Mouse (Mus musculus): ENCODE data around the gene Ormdl2. TPM values are rescaled to one million over a fixed set of nuclear protein-coding genes. Genes with fewer than 3 reads are reported as not detected.
A peak's percentile ranks its signal among the peaks of the same experiment; 100 is the strongest.

Ormdl2 gene
- polyA plus RNA-seq (2015; fragmentation: Nextera tagmentation; extraction: Ambion mirVana) = 92.8 and 95.7 TPM in 2 replicates

DNA sequence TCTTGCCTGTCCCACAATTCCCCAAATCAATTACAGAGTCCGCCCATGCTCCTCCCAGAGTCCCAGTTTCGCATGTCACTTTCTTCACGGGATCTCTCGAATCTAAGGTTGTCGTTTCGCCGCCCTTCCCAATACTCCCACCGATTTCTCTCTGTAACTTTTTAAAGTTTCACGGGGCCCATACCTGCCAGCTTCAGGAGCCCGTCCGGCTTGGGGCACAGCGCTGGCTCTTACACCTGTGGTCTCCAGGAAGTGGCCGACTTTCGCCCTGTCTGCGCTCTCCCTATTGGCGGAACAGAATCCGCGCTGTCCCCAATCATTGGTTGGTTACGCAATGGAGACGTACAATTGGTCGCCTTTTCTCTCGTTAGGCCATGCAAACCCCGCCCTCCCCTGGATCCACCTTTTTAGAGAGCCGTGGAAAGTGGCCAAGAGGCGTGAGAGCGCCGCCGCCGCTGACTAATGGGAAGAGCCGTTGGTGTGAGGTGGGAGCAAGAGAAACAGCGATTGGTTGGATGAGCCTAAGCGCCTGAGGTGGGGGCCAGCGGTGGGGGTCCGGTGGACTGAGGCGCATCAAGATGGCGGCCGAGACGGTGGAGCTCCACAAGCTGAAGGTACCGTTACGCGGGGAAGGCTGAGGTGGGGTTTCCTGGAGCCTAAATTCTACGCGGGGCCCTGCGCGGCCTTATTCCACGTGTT is at the start of gene Ormdl2:
Gene Ormdl2 (minus strand): TSS at position 288 of the 699 bp plus-strand sequence.
- H3K36me3 ChIP-seq = peaks cover 17% of the 10 kb centered on the region
- peak within 1 kb of the TSS; percentile 91 for H3K4me3 ChIP-seq (replicated peaks)
- no peaks in the 10 kb centered on the region for H3K9me3 ChIP-seq
- peak; percentile 99 for ATAC-seq (ENCODE audit: insufficient read depth, low FRiP score, low read depth)
- WGBS = under 1% methylated on average over 46 of the region's 46 CpGs
- H3K9ac ChIP-seq = peak within 1 kb of the TSS; percentile 80
- H3K27me3 ChIP-seq (replicated peaks) = no peaks in the 10 kb centered on the region
- peaks cover 4% of the 10 kb centered on the region; the same call in 1 of the 2 replicates for H3K4me1 ChIP-seq
- H3K27ac ChIP-seq = peak within 1 kb of the TSS; percentile 60; the same call in 1 of the 2 replicates
- peak within 1 kb of the TSS; percentile 61 for H3K4me2 ChIP-seq

DNA sequence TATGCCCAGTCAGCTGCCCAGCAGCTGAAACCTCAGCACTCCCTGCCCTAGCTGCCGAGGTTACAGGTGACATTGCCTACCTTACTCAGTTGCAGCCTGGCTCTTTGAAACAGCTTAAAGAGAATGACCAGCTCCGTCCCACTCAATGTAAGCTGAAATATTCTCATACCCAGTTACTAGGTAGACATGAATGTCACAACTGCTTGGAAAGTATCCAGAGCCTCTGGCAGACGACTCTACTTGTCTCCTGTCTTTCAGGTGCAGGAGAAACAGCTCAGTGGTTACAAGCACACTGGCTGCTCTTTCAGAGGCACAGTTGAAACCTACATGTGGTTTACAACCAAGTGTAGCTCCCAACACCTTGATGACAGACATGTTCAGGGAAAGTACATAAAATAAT is 48.9 kb upstream of the Ormdl2 start:
- Histone ChIP-seq H3K36me3 (peaks cover 15% of the 10 kb centered on the region; the same call in 1 of the 2 replicates), H3K4me1 (no peaks in the 10 kb centered on the region), H3K27me3 (replicated peaks) (no peaks in the 10 kb centered on the region), H3K9me3 (no peaks in the 10 kb centered on the region), H3K9ac (no peak overlapping the region), H3K4me2 (no peak overlapping the region), H3K4me3 (replicated peaks) (no peak overlapping the region), H3K27ac (no peak overlapping the region)
- no peak for ATAC-seq (ENCODE audit: insufficient read depth, low FRiP score, low read depth)
- WGBS = 92% methylated on average over 3 of the region's 3 CpGs

DNA sequence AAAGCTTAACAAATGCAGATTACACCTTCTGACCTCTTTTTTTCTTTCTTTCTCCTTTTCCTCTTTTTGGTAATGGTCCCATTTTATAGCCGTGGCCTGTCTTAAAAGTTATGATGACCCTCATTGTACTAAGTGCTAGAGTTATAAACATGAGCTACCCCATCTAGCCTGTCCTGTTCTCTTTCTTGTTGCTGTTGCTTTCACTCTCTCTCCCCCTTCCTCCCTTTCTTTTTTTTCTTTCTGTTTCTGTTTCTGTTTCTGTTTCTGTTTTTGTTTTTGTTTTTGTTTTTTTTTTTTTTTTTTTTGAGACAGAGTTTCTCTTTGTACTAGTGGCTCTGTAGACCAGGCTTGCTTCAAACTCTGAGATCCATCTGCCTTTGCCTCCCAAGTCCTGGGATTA is 45.1 kb upstream of the Ormdl2 start:
- no peak overlapping the region for H3K4me3 ChIP-seq (replicated peaks)
- H3K9ac ChIP-seq = no peak overlapping the region
- H3K36me3 ChIP-seq = peaks cover 9% of the 10 kb centered on the region; the same call in 1 of the 2 replicates
- no peaks in the 10 kb centered on the region for H3K27me3 ChIP-seq (replicated peaks)
- ATAC-seq (ENCODE audit: insufficient read depth, low FRiP score, low read depth) = no peak
- no peak overlapping the region for H3K27ac ChIP-seq
- no peak overlapping the region for H3K4me2 ChIP-seq
- no peaks in the 10 kb centered on the region for H3K4me1 ChIP-seq
- WGBS = 88% methylated on average over 1 of the region's 1 CpGs
- no peaks in the 10 kb centered on the region for H3K9me3 ChIP-seq

DNA sequence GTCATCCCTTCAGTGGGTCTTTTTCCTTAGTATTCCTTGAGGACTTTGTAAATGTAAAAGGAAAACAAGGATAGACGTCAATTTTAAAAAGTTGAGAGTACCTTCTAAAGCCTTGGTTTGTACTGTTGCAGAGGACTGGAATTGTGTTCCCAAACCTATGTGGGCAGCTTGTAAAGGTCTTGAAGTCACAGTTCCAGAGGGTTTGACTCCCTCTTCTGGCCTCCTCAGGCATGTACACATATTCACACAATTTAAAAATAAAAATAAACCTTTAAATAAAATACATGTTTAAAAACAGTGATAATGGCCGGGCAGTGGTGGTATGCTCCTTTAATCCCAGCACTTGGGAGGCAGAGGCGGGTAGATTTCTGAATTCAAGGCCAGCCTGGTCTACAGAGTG is 44.6 kb upstream of the Ormdl2 start:
- Histone ChIP-seq H3K27me3 (replicated peaks) (no peaks in the 10 kb centered on the region), H3K36me3 (peaks cover 9% of the 10 kb centered on the region; the same call in 1 of the 2 replicates), H3K27ac (no peak overlapping the region), H3K4me1 (no peaks in the 10 kb centered on the region), H3K4me3 (replicated peaks) (no peak overlapping the region), H3K9me3 (no peaks in the 10 kb centered on the region), H3K4me2 (no peak overlapping the region), H3K9ac (no peak overlapping the region)
- no peak for ATAC-seq (ENCODE audit: insufficient read depth, low FRiP score, low read depth)
- 87% methylated on average over 3 of the region's 3 CpGs for WGBS

DNA sequence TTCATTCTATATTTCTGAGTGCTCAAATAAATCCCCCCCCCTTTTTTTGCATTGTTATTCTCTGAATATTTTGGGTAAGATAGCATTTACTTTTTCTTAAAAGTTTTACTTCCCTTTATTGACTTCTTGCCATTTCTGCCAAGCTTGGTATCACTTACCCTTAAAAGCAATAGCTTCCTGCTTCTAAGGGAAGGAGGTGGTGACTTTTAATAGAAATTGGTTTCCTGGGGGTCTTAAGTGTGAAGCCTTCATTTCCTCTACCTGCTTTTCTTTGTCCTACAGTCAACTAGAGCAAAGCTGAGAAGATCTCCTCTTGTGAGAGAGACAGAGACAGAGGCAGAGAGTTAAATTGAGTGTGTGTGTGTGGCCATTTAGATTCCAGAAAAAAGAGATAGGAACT is 39.7 kb upstream of the Ormdl2 start:
- no peaks in the 10 kb centered on the region for H3K4me1 ChIP-seq

DNA sequence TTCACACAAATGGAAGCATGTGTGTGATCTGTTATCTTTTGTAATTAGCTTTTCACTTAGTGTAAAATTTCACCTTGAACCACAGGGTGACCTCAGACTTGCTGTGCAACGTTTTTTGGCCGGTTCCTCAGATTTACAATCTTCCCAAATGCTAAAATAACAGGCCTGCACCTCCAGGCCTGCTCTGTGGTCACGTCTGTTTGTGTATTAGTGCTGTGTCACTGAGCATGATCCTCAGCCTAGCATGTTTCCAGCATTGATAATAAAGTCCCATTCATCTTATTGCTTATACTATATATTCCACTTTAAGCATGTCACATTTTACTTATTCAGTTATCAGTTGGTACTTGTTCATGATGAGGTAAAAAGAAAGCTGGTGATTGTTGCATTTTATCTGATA is 28.9 kb upstream of the Ormdl2 start:
- peaks cover 16% of the 10 kb centered on the region for H3K36me3 ChIP-seq

More for the DNA sequence above, 39.7 kb upstream of the Ormdl2 start:
- Histone ChIP-seq H3K27ac (no peak overlapping the region), H3K4me2 (no peak overlapping the region), H3K36me3 (peaks cover 13% of the 10 kb centered on the region; the same call in 1 of the 2 replicates), H3K9me3 (no peaks in the 10 kb centered on the region), H3K4me3 (replicated peaks) (no peak overlapping the region), H3K27me3 (replicated peaks) (no peaks in the 10 kb centered on the region), H3K9ac (no peak overlapping the region)
- no peak for ATAC-seq (ENCODE audit: insufficient read depth, low FRiP score, low read depth)

DNA sequence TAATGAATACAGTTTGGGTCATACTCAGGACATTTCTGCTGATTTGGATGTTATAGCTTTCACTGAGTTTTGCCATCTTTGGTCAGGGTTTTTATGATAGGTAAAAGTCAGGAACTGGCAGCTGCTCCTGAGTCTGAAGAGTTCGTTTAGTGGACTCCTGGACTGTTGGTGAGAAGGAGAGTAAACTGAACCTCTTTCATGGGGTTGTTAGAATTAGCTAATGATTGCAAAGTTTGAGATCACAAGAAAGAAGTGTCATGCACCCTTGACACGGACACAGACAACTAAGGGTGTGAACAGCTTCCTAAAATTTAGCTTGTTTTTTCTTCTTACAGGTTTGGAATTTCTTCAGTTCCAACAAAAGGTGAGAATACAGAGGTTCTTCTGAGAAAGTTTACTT is 27.0 kb upstream of the Ormdl2 start:
- H3K9ac ChIP-seq = no peak overlapping the region
- no peak for ATAC-seq (ENCODE audit: insufficient read depth, low FRiP score, low read depth)
- no peaks in the 10 kb centered on the region for H3K9me3 ChIP-seq
- no peak overlapping the region for H3K4me3 ChIP-seq (replicated peaks)
- 64% methylated on average over 2 of the region's 2 CpGs for WGBS
- no peaks in the 10 kb centered on the region for H3K27me3 ChIP-seq (replicated peaks)
- H3K4me1 ChIP-seq = no peaks in the 10 kb centered on the region
- no peak overlapping the region for H3K4me2 ChIP-seq
- no peak overlapping the region for H3K27ac ChIP-seq
- peaks cover 17% of the 10 kb centered on the region for H3K36me3 ChIP-seq

More for the DNA sequence above, 28.9 kb upstream of the Ormdl2 start:
- WGBS = 73% methylated on average over 3 of the region's 3 CpGs
- Histone ChIP-seq H3K4me2 (no peak overlapping the region), H3K9me3 (no peaks in the 10 kb centered on the region), H3K27me3 (replicated peaks) (no peaks in the 10 kb centered on the region), H3K9ac (no peak overlapping the region), H3K27ac (no peak overlapping the region), H3K4me3 (replicated peaks) (no peak overlapping the region), H3K4me1 (no peaks in the 10 kb centered on the region)
- no peak for ATAC-seq (ENCODE audit: insufficient read depth, low FRiP score, low read depth)

DNA sequence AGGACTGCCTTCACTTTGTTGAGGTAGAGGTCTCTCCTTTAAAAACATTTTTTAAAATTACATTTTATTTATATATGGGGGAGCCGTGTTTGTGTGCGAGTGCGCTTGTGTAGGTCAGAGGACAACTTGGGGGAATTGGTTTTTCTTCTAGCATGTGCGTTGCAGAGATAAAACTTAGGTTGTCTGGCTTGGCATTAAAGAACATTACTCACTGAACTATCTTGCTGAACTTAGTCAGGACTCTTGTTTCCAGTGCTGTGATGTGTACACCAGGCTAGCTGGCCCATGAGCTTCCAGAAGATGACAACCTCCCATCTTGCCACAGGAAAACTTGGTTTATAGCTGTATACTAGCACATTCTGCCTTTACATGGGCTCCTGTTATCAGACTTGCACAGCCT is 25.2 kb upstream of the Ormdl2 start:
- 93% methylated on average over 4 of the region's 4 CpGs for WGBS
- no peak overlapping the region for H3K9ac ChIP-seq
- no peaks in the 10 kb centered on the region for H3K4me1 ChIP-seq
- H3K27me3 ChIP-seq (replicated peaks) = no peaks in the 10 kb centered on the region
- H3K9me3 ChIP-seq = no peaks in the 10 kb centered on the region
- H3K27ac ChIP-seq = no peak overlapping the region
- H3K4me3 ChIP-seq (replicated peaks) = no peak overlapping the region
- ATAC-seq (ENCODE audit: insufficient read depth, low FRiP score, low read depth) = no peak
- no peak overlapping the region for H3K4me2 ChIP-seq
- peaks cover 19% of the 10 kb centered on the region for H3K36me3 ChIP-seq

DNA sequence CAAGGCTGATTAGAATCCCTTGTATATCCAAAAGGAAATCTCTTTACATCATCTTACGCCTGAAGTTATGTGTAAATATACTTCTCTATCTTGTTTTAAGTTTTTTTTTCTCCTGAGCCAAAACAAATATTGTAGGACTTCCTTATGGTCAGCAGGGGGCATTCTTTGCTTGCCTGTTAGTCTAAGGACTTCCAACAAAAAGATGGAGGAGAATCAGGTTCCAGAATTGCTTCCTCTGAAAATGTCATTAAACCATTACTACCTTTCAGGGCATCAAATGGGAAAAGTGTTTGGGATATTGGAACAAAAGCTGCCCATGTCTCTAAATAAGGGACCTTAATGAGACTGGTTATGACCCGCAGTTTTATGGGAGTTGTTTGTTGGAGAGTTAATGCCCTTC is 24.1 kb upstream of the Ormdl2 start:
- H3K27ac ChIP-seq = no peak overlapping the region
- no peaks in the 10 kb centered on the region for H3K27me3 ChIP-seq (replicated peaks)
- H3K9me3 ChIP-seq = no peaks in the 10 kb centered on the region
- 64% methylated on average over 2 of the region's 2 CpGs for WGBS
- ATAC-seq (ENCODE audit: insufficient read depth, low FRiP score, low read depth) = no peak
- H3K4me1 ChIP-seq = no peaks in the 10 kb centered on the region
- peaks cover 25% of the 10 kb centered on the region for H3K36me3 ChIP-seq
- H3K9ac ChIP-seq = no peak overlapping the region
- H3K4me3 ChIP-seq (replicated peaks) = no peak overlapping the region
- no peak overlapping the region for H3K4me2 ChIP-seq

DNA sequence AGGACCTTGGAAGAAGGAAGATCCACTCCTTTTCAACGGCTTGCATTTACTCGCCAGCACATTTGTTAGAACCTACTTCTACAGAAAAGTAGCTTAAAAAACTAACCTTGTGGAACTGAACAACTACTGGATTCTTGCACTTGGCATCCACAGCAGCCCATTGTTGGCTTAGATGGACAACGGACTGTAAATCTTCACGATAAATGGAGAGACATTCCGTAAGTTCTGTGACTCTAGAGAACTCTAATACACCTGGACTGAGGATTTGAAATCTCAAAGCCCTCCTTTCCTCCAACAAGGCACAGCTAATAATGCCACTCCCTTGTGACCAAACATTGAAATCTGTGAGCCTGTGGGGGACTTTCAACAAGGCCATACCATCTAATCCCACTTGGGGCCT is 21.8 kb upstream of the Ormdl2 start:
- no peaks in the 10 kb centered on the region for H3K4me1 ChIP-seq
- no peaks in the 10 kb centered on the region for H3K9me3 ChIP-seq
- H3K36me3 ChIP-seq = peaks cover 26% of the 10 kb centered on the region
- 85% methylated on average over 5 of the region's 5 CpGs for WGBS
- H3K27me3 ChIP-seq (replicated peaks) = no peaks in the 10 kb centered on the region
- no peak for ATAC-seq (ENCODE audit: insufficient read depth, low FRiP score, low read depth)
- no peak overlapping the region for H3K27ac ChIP-seq
- no peak overlapping the region for H3K4me3 ChIP-seq (replicated peaks)
- no peak overlapping the region for H3K4me2 ChIP-seq
- no peak overlapping the region for H3K9ac ChIP-seq

DNA sequence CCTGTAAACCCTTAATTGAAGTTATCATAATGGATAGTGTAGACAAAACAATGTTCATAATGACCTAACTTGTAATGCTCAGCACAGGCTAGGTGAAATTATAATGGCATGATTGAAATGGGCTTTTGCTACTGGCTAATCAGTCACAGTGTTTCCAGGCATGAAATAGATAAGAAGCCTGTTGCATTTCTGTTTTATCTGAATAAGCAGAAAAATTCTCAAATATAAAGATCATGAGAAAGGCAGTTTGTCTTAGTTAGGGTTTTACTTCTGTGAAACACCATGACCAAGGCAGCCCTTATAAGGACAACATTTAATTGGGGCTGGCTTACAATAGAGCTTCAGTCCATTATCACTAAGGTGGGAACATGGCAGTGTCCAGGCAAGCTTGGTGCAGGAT is 19.2 kb upstream of the Ormdl2 start:
- Histone ChIP-seq H3K4me2 (no peak overlapping the region), H3K27ac (no peak overlapping the region), H3K9me3 (no peaks in the 10 kb centered on the region), H3K27me3 (replicated peaks) (no peaks in the 10 kb centered on the region), H3K9ac (no peak overlapping the region), H3K4me1 (no peaks in the 10 kb centered on the region), H3K36me3 (peaks cover 26% of the 10 kb centered on the region), H3K4me3 (replicated peaks) (no peak overlapping the region)
- no peak for ATAC-seq (ENCODE audit: insufficient read depth, low FRiP score, low read depth)

DNA sequence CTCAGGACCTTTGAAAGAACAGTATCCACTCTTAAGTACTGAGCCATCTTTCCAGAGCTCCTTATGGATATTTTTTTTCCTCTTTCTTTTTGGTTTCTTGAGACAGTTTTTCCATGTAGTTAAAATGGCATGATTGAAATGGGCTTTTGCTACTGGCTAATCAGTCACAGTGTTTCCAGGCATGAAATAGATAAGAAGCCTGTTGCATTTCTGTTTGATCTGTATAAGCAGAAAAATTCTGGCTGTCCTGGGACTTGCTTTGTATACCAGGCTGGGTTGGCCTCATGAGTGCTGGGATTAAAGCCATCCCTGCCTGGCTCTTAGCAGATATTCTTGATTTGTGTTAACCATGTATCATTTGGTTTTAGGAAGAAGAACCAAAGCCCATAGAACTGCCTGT is 18.0 kb upstream of the Ormdl2 start:
- H3K4me3 ChIP-seq (replicated peaks) = no peak overlapping the region
- no peak overlapping the region for H3K4me2 ChIP-seq
- H3K9me3 ChIP-seq = no peaks in the 10 kb centered on the region
- no peak overlapping the region for H3K27ac ChIP-seq
- no peak overlapping the region for H3K9ac ChIP-seq
- peaks cover 22% of the 10 kb centered on the region for H3K36me3 ChIP-seq
- ATAC-seq (ENCODE audit: insufficient read depth, low FRiP score, low read depth) = no peak
- H3K27me3 ChIP-seq (replicated peaks) = no peaks in the 10 kb centered on the region
- H3K4me1 ChIP-seq = no peaks in the 10 kb centered on the region

DNA sequence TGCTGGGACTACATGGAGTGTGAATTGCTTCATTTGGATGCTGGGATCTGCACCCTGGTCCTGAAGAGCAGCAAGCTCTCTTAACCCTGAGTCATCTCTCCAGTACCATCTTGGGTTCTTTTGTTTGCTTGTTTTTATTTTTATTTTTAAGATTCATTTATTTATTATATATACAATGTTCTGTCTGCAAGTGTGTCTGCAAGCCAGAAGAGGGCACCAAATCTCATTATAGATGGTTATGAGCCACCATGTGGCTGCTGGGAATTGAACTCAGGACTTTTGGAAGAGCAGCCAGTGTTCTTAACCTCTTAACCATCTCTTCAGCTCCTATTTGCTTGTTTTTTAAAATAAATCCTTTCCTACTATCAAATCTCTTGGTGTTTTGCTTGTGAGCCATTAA is 16.0 kb upstream of the Ormdl2 start:
- ATAC-seq (ENCODE audit: insufficient read depth, low FRiP score, low read depth) = no peak
- Histone ChIP-seq H3K9me3 (no peaks in the 10 kb centered on the region), H3K4me3 (replicated peaks) (no peak overlapping the region), H3K4me2 (no peak overlapping the region), H3K36me3 (peaks cover 26% of the 10 kb centered on the region), H3K4me1 (no peaks in the 10 kb centered on the region), H3K27me3 (replicated peaks) (no peaks in the 10 kb centered on the region), H3K9ac (no peak overlapping the region), H3K27ac (no peak overlapping the region)
